Mouse (Mus musculus): ENCODE measurements around the gene Fam166a. TPM values are rescaled to one million over a fixed set of nuclear protein-coding genes. Genes with fewer than 3 reads are reported as not detected.

The Fam166a gene
- polyA plus RNA-seq, 1 experiment from 2014 or later, result 1.5 TPM

DNA sequence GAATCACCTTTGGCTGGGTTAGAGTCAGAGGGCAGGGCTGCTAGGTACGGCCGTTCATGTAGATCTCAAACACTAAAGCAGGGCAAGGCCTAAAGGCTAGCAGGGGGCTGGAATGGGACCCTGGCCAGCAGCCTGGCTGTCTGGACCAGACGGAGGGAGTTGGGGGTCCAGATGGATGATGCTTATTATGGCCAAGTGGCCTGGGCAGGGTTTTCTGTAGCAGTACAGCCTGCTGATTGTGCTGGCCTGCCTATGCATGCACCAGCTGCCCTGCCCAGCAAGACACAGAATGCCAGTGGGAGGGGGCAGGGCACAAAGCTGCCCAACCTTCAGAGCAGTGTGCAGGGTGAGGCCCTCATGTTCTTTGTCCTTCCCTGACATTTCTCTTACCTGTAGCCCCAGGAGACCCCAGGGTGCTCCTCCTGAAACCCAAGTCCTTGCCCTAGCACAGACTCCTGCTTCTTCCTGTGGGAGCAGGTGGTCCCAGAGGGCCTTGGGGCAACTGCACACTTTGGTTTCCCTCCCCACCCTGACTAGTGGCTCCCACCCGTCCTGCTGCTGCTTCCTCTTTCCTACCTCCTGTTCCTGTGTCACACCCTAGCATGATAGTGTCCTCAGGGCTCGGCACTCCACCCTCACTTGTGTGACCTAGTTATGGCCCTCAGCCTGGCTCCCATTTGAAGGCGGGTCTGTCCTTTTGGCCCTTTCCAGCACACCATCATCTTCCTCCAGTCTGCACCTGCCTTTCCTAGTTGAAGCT, 47.5 kb downstream of the Fam166a start:
- Histone ChIP-seq H3K4me3 (replicated peaks) (peak overlapping the region; percentile 74; the same call in 1 of the 2 replicates), H3K27me3 (replicated peaks) (peaks cover 5% of the 10 kb centered on the region; the same call in 1 of the 2 replicates), H3K9ac (no peak overlapping the region), H3K4me2 (peak overlapping the region; percentile 84), H3K36me3 (peaks cover 17% of the 10 kb centered on the region; the same call in 1 of the 2 replicates), H3K4me1 (peaks cover 50% of the 10 kb centered on the region), H3K27ac (peak overlapping the region; percentile 86), H3K9me3 (no peaks in the 10 kb centered on the region)
- WGBS, result 54% methylated on average over 6 of the region's 6 CpGs
- no peak for ATAC-seq (ENCODE audit: insufficient read depth, low FRiP score, low read depth)

DNA sequence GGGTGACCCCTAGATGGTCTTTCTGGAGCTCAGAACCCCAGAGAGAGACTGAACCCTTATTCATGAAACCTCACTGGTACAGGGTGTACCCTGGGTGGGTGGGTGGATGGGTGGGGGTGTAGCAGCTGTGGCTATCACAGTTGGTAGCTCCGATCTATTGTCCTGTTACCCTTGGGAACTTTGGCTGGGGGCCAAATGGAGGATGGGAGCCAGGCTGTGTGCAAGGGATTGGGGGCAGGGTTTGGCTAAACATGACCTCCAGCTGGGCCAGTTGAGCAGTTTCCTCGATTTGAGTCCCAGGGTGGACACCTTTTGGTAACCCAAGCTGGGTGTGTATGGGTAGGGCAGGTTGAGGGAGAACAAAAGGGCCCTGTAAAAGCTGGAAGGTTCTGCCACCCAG, 48.2 kb downstream of the Fam166a start:
- H3K4me1 ChIP-seq, result peaks cover 56% of the 10 kb centered on the region
- H3K9me3 ChIP-seq, result no peaks in the 10 kb centered on the region
- H3K9ac ChIP-seq, result no peak overlapping the region
- peak overlapping the region; percentile 86 for H3K27ac ChIP-seq
- no peak for ATAC-seq (ENCODE audit: insufficient read depth, low FRiP score, low read depth)
- H3K4me2 ChIP-seq, result peak overlapping the region; percentile 84
- 23% methylated on average over 2 of the region's 2 CpGs for WGBS
- peak overlapping the region; percentile 74; the same call in 1 of the 2 replicates for H3K4me3 ChIP-seq (replicated peaks)
- H3K27me3 ChIP-seq (replicated peaks), result peaks cover 5% of the 10 kb centered on the region; the same call in 1 of the 2 replicates
- peaks cover 17% of the 10 kb centered on the region; the same call in 1 of the 2 replicates for H3K36me3 ChIP-seq

DNA sequence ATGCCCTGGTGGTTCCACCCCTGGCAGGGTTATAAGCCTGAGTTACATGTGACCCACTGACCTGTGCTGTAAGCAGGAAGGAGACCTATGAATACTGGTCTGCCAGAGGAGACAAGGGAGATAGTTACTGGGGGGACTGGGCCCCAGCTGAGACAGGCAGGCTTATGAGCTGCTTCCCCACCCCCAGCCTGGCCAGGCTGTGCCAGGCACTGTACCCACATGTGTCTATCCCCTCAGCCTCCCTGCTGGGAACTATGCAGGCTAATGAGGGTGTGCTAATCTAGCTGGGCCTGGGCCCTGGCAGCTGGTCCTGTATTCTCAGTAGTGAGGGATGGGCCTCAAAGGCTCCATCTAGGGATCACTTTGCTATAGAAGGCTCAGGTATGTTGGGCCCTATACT, 48.7 kb downstream of the Fam166a start:
- Histone ChIP-seq H3K4me3 (replicated peaks) (no peak overlapping the region; the same call in 1 of the 2 replicates), H3K4me1 (peaks cover 57% of the 10 kb centered on the region), H3K27ac (peak overlapping the region; percentile 86), H3K27me3 (replicated peaks) (peaks cover 5% of the 10 kb centered on the region; the same call in 1 of the 2 replicates), H3K4me2 (peak overlapping the region; percentile 84), H3K9me3 (no peaks in the 10 kb centered on the region), H3K9ac (no peak overlapping the region), H3K36me3 (peaks cover 17% of the 10 kb centered on the region; the same call in 1 of the 2 replicates)
- no peak for ATAC-seq (ENCODE audit: insufficient read depth, low FRiP score, low read depth)

DNA sequence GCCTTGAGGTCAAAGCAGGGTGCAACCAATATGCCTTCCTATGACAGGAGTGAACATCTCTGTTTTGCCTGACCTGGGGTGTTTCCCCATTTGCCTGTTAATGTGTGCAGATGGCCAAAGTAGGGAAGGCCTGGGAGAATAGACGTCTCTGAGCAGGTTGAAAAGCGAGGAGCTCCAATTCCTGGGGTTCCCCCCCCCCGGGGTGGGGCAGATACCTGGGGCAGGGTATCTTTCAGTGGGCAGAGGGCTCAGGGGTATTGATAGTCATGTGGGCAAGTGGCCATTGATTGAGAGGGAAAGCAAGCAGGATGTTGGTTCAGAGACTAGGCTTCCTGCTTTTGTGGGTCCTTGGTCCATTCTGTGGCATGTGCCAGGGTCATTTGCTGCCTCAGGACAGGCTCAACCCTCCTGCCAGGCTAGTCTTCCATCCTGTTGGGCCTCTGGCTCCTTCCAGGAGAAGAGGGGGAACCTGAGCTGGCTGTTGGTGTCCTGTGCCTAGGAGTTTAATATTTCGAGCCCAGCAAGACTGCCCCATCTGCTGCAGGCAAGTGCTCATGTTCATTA, 49.3 kb downstream of the Fam166a start:
- H3K4me2 ChIP-seq, result peak overlapping the region; percentile 84; the same call in 1 of the 2 replicates
- ATAC-seq (ENCODE audit: insufficient read depth, low FRiP score, low read depth), result no peak
- H3K36me3 ChIP-seq, result peaks cover 17% of the 10 kb centered on the region; the same call in 1 of the 2 replicates
- peaks cover 58% of the 10 kb centered on the region for H3K4me1 ChIP-seq
- H3K9me3 ChIP-seq, result no peaks in the 10 kb centered on the region
- WGBS, result 73% methylated on average over 4 of the region's 4 CpGs
- no peak overlapping the region for H3K27ac ChIP-seq
- no peak overlapping the region for H3K4me3 ChIP-seq (replicated peaks)
- no peak overlapping the region for H3K9ac ChIP-seq
- H3K27me3 ChIP-seq (replicated peaks), result peaks cover 5% of the 10 kb centered on the region; the same call in 1 of the 2 replicates

Other genes starting within 250 kb of the Fam166a start
- gene Mrpl41, start 243.6 kb upstream of the Fam166a start, polyA plus RNA-seq (2015; fragmentation: Nextera tagmentation; extraction: Ambion mirVana), result 122 and 129 TPM in 2 replicates
- gene Pnpla7, start 242.7 kb upstream of the Fam166a start, polyA plus RNA-seq (2015; fragmentation: Nextera tagmentation; extraction: Ambion mirVana), result 8.6 TPM in 2 replicates
- gene Nsmf, start 164.4 kb upstream of the Fam166a start, polyA plus RNA-seq (2015; fragmentation: Nextera tagmentation; extraction: Ambion mirVana), result 59.8 and 63.7 TPM in 2 replicates
- 2.5 and 2.8 TPM in 2 replicates for gene Entpd8, start 138.4 kb upstream of the Fam166a start, polyA plus RNA-seq (2015; fragmentation: Nextera tagmentation; extraction: Ambion mirVana)
- gene Noxa1, start 123.6 kb upstream of the Fam166a start, polyA plus RNA-seq (2015; fragmentation: Nextera tagmentation; extraction: Ambion mirVana), result 11.4 and 16.1 TPM in 2 replicates
- 16.9 and 17.1 TPM in 2 replicates for gene Nrarp, start 38.0 kb upstream of the Fam166a start, polyA plus RNA-seq (2015; fragmentation: Nextera tagmentation; extraction: Ambion mirVana)
- gene Tor4a, start 21.9 kb upstream of the Fam166a start, polyA plus RNA-seq (2015; fragmentation: Nextera tagmentation; extraction: Ambion mirVana), result 15.5 and 17.2 TPM in 2 replicates
- 105 and 106 TPM in 2 replicates for gene Nelfb, start 7.3 kb upstream of the Fam166a start, polyA plus RNA-seq (2015; fragmentation: Nextera tagmentation; extraction: Ambion mirVana)
- gene Stpg3, start 4.1 kb upstream of the Fam166a start, polyA plus RNA-seq (2015; fragmentation: Nextera tagmentation; extraction: Ambion mirVana), result 0.18 TPM in 1 of 2 replicates, not detected in the other
- gene Tubb4b, start 6.0 kb downstream of the Fam166a start, polyA plus RNA-seq (2015; fragmentation: Nextera tagmentation; extraction: Ambion mirVana), result 607 and 620 TPM in 2 replicates
- 0.65 and 0.86 TPM in 2 replicates for gene Slc34a3, start 15.6 kb downstream of the Fam166a start, polyA plus RNA-seq (2015; fragmentation: Nextera tagmentation; extraction: Ambion mirVana)
- gene Rnf224, start 18.0 kb downstream of the Fam166a start, polyA plus RNA-seq (2015; fragmentation: Nextera tagmentation; extraction: Ambion mirVana), result 0.10 and 0.13 TPM in 2 replicates
- 13.7 and 13.8 TPM in 2 replicates for gene Rnf208, start 23.5 kb downstream of the Fam166a start, polyA plus RNA-seq (2015; fragmentation: Nextera tagmentation; extraction: Ambion mirVana)
- 7.9 and 22.2 TPM in 2 replicates for gene Cysrt1, start 23.7 kb downstream of the Fam166a start, polyA plus RNA-seq (2015; fragmentation: Nextera tagmentation; extraction: Ambion mirVana)
- gene AL732309.1, start 28.1 kb downstream of the Fam166a start, polyA plus RNA-seq (2015; fragmentation: Nextera tagmentation; extraction: Ambion mirVana), result 5.7 and 7.2 TPM in 2 replicates
- gene Tmem203, start 36.7 kb downstream of the Fam166a start, polyA plus RNA-seq (2015; fragmentation: Nextera tagmentation; extraction: Ambion mirVana), result 24.4 and 25.1 TPM in 2 replicates
- gene Tprn, start 43.9 kb downstream of the Fam166a start, polyA plus RNA-seq (2015; fragmentation: Nextera tagmentation; extraction: Ambion mirVana), result 16.8 and 17.7 TPM in 2 replicates
- 209 TPM in 2 replicates for gene Ssna1, start 53.7 kb downstream of the Fam166a start, polyA plus RNA-seq (2015; fragmentation: Nextera tagmentation; extraction: Ambion mirVana)
- 108 and 114 TPM in 2 replicates for gene Anapc2, start 53.7 kb downstream of the Fam166a start, polyA plus RNA-seq (2015; fragmentation: Nextera tagmentation; extraction: Ambion mirVana)
- gene Tmem210, start 69.4 kb downstream of the Fam166a start, polyA plus RNA-seq (2015; fragmentation: Nextera tagmentation; extraction: Ambion mirVana), result not detected in 2 replicates
- 4.4 and 6.9 TPM in 2 replicates for gene Lrrc26, start 71.2 kb downstream of the Fam166a start, polyA plus RNA-seq (2015; fragmentation: Nextera tagmentation; extraction: Ambion mirVana)
- 1.3 and 1.9 TPM in 2 replicates for gene Grin1, start 100.4 kb downstream of the Fam166a start, polyA plus RNA-seq (2015; fragmentation: Nextera tagmentation; extraction: Ambion mirVana)
- gene Man1b1, start 113.6 kb downstream of the Fam166a start, polyA plus RNA-seq (2015; fragmentation: Nextera tagmentation; extraction: Ambion mirVana), result 46.4 and 54.6 TPM in 2 replicates
- gene Dpp7, start 137.6 kb downstream of the Fam166a start, polyA plus RNA-seq (2015; fragmentation: Nextera tagmentation; extraction: Ambion mirVana), result 21.5 and 22.6 TPM in 2 replicates
- gene Uap1l1, start 146.9 kb downstream of the Fam166a start, polyA plus RNA-seq (2015; fragmentation: Nextera tagmentation; extraction: Ambion mirVana), result 41.1 and 46.1 TPM in 2 replicates
- 37.6 and 41.7 TPM in 2 replicates for gene Sapcd2, start 153.6 kb downstream of the Fam166a start, polyA plus RNA-seq (2015; fragmentation: Nextera tagmentation; extraction: Ambion mirVana)
- 10.1 and 13.0 TPM in 2 replicates for gene Entpd2, start 177.1 kb downstream of the Fam166a start, polyA plus RNA-seq (2015; fragmentation: Nextera tagmentation; extraction: Ambion mirVana)
- 47.0 and 49.6 TPM in 2 replicates for gene Npdc1, start 180.6 kb downstream of the Fam166a start, polyA plus RNA-seq (2015; fragmentation: Nextera tagmentation; extraction: Ambion mirVana)
- 0.17 and 0.30 TPM in 2 replicates for gene Fut7, start 204.5 kb downstream of the Fam166a start, polyA plus RNA-seq (2015; fragmentation: Nextera tagmentation; extraction: Ambion mirVana)
- gene Abca2, start 210.0 kb downstream of the Fam166a start, polyA plus RNA-seq (2015; fragmentation: Nextera tagmentation; extraction: Ambion mirVana), result 3.9 and 4.8 TPM in 2 replicates
- 11.9 and 26.5 TPM in 2 replicates for gene Clic3, start 238.1 kb downstream of the Fam166a start, polyA plus RNA-seq (2015; fragmentation: Nextera tagmentation; extraction: Ambion mirVana)
- 35.3 and 37.4 TPM in 2 replicates for gene Paxx, start 242.3 kb downstream of the Fam166a start, polyA plus RNA-seq (2015; fragmentation: Nextera tagmentation; extraction: Ambion mirVana)

Data from stomach, embryonic 15.5 days (tissue).